Mouse (Mus musculus) adrenal gland (tissue): ENCODE measurements around the gene Ppp2r5d.

Source experiments
- intact Hi-C: fragments of 180-260 bp; cut with DNase I; formaldehyde crosslinking; loops from one replicate; pipeline ENCODE4 v1.15.1; 2025

Gene Ppp2r5d

DNA sequence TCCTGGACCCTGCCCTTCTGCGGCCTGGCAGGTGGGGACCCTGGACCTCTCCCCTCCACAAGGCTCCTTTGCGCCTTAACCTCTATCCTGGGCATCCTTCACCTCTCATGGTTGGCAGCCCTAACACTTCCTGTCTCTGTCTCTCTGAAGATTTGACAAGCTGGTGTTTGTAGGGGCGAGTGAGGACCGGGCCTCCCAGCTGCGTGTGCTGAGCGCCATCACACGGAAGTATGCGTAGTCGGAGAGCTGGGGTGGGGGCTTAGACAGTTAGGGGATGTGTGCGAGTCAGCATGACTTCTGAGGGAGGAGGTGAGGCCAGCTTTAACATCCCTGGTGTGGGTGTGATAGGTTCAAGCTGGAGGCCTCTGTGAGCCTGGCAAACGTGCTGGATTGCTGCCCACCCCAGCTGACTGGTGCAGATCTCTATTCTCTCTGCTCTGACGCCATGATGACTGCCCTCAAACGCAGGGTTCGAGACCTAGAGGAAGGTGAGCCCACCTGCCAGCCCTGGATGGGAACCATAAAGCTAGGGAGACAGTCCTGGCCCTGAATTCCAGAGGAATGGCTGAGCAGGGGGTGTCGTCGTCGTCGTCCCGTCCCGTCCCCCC is 19.7 kb upstream of the Ppp2r5d start:
- intact Hi-C loops = no loop called here

DNA sequence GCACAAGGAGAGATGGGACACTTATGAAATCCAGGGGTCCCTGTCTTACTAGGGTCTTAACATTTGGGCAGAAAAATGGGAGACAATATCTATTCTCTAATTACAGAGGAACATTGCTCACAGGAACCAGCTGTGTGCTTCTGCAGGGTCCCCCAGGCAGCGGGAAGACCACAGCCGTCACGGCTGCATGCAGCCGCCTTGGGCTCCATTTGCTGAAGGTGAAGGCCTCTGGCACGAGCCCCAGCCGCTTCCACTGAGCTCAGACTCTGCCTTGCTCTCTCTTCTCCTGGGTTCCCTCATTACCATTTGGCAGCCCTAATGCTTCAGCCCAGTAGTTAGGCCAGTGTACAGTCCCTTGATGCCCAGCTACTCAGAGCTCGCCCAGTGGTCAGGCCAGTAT is 16.2 kb upstream of the Ppp2r5d start:
- intact Hi-C loops = no loop called here

GRCm38 (mm10) chr17:46714756-46715481 is 10.0 kb upstream of the Ppp2r5d start:
- intact Hi-C loops = loop anchor here (5.0 to 10.0 kb wide), 2 partner anchors 38 to 190 kb away; partner anchors contain the start of gene Mea1

GRCm38 (mm10) chr17:46713849-46714248 is 8.9 kb upstream of the Ppp2r5d start:
- intact Hi-C loops = loop anchor here (5.0 to 10.0 kb wide), 2 partner anchors 37 to 189 kb away; partner anchors contain the start of gene Mea1

- intact Hi-C loops = loop anchor here (5.0 to 10.0 kb wide), 2 partner anchors 35 to 188 kb away; partner anchors contain the start of gene Mea1
These were observed 7.5 kb upstream of the Ppp2r5d start for GRCm38 (mm10) chr17:46712442-46712841.

GRCm38 (mm10) chr17:46711612-46712271 is 6.8 kb upstream of the Ppp2r5d start:
- intact Hi-C loops = loop anchor here (5.0 to 10.0 kb wide), 2 partner anchors 34 to 187 kb away; partner anchors contain the start of gene Mea1

DNA sequence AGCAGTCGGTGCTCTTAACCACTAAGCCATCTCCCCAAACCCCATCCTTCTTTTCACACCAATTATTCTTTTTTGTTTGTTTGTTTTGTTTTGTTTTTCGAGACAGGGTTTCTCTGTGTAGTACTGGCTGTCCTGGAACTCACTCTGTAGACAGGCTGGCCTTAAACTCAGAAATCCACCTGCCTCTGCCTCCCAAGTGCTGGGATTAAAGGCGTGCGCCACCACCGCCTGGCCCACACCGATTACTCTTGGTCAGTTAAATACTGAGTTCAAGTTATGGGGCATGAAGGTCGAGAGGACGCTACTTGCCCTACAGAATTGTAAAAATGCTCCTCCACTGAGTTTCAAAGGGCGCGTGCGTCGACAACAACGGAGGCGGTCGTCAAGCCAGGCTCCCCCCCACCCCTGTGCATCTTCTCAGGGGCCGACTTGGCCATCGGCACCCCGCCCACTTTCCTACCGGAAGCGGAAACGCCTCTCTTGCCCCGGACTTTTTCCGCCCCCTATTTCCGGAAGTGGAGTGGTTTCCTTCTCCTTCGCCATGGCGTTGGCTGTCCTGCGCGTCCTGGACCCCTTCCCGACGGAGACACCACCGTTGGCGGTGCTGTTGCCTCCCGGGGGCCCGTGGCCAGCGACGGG is 6.2 kb upstream of the Ppp2r5d start, which contains the start of gene Pex6:
TSS of gene Pex6 (plus strand) at position 505 of the 639 bp plus-strand sequence.
- intact Hi-C loops = loop anchor here (5.0 to 10.0 kb wide), 2 partner anchors 34 to 186 kb away; partner anchors contain the start of gene Mea1

GRCm38 (mm10) chr17:46706375-46707089 is 1.6 kb upstream of the Ppp2r5d start:
- intact Hi-C loops = loop anchor here (10.0 kb wide), 1 partner anchor 52 kb away; the partner anchor contains the start of gene Cul7

DNA sequence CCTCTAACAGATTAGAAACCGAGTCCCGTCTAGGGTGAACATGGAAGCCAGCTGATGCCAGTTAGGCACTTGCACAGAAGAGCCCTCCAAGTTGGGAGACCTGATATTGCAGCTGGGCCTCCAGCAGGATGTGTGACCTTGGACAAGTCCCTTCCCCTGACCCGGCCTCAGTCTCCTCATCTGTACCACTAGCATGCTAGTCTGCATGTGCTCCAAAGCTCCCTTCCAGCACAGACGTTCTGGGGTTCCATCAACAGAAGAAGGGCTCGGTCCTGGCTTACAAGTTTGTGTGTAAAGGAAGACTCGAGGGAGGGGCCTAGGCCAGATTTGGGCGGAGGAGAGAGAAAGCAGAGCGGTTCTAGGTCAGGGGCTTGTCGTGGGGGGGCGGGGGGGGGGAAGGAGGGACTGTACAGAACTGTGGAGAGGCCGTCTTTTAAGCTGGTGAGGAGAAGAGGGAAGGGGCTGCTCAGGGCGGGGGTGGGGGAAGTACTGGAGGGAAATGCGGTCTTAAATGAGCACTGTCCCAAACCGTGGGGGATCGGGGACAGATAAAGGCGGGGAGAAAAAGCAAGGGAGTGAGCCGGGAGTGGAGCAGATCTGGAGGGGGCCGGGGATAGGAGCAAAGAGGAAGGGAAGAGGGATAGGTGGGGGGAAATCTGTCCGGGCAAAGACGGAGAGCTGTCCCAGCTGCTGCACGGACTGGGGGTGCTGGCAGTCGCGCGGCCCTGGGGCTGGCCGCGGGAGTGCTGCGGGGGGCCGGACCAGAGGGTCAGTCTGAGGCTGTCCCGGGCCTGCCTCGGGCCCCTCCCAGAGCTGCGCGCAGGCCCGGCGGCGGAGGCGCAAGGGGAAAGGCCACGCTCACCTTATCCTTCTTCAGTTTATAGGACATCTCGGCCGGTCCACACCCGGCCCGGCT is 682 bp downstream of the Ppp2r5d start:
- intact Hi-C loops = loop anchor here (10.0 kb wide), 1 partner anchor 49 kb away; the partner anchor contains the start of gene Cul7

GRCm38 (mm10) chr17:46702506-46702905 is 2.4 kb downstream of the Ppp2r5d start:
- intact Hi-C loops = loop anchor here (10.0 kb wide), 1 partner anchor 48 kb away; the partner anchor contains the start of gene Cul7

GRCm38 (mm10) chr17:46702100-46702499 is 2.8 kb downstream of the Ppp2r5d start:
- intact Hi-C loops = loop anchor here (10.0 kb wide), 1 partner anchor 47 kb away; the partner anchor contains the start of gene Cul7

DNA sequence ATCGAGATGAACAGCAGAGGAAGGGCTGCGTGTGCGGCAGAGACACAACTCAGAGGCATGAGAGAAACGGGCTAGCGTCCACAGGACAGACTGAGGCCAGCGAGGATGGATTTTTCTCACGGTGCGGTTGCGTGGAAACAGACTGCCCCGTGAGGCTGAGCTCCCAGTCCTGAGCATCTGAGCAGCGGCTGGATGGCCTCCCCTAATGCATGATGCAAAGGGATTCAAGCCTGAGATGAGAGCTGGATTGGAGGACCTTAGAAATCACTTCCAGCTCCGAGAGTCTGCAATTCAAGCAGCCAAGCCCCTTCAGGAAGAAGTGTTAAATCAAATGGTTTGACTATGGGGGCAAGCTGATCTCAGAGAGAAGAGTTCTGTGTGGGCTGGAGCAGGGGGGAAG is 3.4 kb downstream of the Ppp2r5d start:
- intact Hi-C loops = loop anchor here (10.0 kb wide), 1 partner anchor 47 kb away; the partner anchor contains the start of gene Cul7

- intact Hi-C loops = loop anchor here (10.0 kb wide), 1 partner anchor 45 kb away; the partner anchor contains the start of gene Cul7
These were observed 5.0 kb downstream of the Ppp2r5d start for GRCm38 (mm10) chr17:46699912-46700311.

DNA sequence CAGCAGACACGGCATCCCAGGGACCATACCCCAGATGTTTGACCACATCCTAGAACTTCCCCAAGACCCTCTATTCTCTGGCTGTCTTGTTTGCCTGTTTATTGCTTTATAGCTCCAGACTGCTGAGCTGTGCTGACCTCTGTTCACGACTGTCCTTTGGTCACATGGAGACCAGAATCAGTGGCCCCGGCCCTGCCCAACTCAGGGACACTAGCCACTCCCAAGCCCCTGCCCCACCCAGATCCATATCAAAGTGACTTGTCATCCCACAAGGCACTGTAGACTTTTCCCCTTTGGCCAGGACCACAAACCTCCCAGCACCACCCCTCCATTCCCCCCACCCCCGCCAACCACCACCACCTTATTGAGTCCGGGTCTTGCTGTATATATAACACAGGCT is 5.7 kb downstream of the Ppp2r5d start:
- intact Hi-C loops = no loop called here

DNA sequence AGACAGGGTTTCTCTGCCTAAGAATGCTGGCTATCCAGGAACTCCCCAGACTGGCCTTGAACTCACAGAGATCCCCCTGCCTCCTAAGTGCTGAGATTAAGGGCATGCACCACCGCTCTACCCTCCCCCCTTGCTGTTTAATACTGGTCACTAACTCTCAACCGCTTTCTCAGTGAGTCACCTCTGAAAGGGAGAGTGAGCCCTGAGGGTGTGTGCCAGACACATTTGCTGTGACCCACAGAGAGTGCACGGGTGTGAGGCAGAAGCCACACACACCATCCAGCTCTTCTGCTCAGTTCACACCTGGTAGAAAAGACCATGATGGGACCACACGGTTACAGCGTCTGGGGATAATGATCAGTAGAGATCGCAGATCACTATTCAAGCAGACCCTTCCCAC is 6.4 kb downstream of the Ppp2r5d start:
- intact Hi-C loops = no loop called here

DNA sequence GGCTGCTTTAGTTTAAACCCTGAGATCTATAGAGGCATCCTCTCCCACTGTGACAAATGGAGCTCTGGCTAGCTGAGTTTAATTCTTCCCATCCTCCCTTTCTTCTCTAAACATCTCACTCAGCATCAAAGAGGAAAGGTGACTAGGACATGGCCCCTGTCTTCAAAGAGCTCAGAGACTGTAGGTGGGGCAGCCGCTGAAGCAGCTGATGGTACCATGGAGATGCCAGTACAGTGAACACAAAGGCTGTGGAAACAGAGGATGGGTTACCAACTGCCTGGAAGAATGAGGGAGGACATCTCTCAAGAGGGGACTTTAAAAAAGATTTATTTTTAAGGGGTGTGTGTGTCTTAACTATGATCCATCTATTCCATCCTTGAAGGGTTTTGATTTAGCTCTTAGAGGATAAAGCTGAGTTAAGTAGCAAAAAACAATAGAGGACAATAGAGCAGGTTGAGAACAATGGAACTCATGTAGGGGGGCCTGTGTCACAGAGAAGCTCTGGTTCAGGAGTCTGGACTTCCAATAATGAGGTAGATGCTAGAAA is 10.3 kb downstream of the Ppp2r5d start:
- intact Hi-C loops = no loop called here

DNA sequence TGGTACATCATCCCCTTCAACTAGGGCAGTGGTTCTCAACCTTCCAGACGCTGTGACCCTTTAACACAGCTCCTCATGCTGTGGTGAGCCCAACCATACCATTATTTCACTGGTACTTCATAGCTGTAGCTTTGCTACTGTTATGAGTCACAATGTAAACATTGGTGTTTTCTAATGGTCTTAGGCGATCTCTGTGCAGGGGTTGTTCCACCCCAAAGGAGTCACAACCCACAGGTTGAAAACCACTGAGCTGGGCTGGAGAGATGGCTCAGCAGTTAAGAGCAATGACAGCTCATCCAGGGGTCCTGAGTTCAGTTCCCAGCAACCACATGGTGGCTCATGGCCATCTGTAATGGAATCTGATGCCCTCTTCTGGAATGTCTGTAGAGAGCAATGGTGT is 13.5 kb downstream of the Ppp2r5d start:
- intact Hi-C loops = no loop called here

DNA sequence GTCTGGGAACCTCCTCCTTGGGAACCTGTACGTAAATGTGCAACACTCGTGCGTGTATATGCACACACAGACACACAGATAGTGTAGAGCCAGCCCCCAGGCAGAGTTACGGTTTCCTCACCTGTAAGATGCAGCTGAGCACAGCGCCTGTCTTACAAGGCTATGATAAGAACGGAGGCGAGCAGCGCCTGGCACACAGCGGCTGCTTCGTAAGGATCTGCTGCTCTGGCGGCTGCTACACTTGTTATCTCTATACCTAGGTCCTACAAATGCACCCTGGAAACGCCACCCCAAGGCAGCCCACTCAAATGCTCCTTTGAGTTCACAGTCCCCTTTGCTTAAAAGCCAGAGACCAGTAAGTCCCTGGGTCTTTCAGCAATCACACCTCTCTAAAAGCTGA is 14.2 kb downstream of the Ppp2r5d start:
- intact Hi-C loops = no loop called here

DNA sequence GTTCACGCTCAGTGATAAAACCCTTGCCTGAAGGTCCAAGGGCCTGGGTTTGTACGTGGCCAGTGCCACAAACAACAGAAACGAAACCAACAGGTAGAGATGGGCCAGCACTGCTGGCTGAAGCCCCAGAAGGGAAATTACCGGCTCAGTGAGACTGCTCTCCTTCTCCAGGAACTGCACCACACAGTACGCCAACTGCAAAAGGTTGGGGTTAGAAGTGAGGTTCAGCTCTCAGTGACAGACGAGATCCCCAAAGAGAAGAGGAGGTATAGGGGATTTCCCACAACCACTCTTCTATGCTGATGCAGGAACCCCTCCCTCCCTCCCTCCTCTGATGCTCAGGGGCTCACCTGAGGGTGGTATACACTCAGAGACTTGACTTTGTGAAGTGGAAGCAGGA is 19.0 kb downstream of the Ppp2r5d start:
- intact Hi-C loops = no loop called here
